Mouse (Mus musculus) spleen, postnatal 10 days (tissue): ENCODE results near the gene C8g.

Experiments
- DNase-seq, 2 experiments: peaks; one replicate each; pipeline ENCODE4 v3.0.0; 2021 to 2022; ENCODE audit warnings: low spot score in 2 of 2

Gene C8g

GRCm38 (mm10) chr2:25501593-25502486 lies at the start of gene C8g:
Gene C8g, minus strand, starts transcription at chr2:25501719.
- DNase-seq = no peak

- DNase-seq = peak in 1 of 2 experiments; percentile 48
Measured at GRCm38 (mm10) chr2:25551186-25551585, 49.7 kb upstream of the C8g start.

DNA sequence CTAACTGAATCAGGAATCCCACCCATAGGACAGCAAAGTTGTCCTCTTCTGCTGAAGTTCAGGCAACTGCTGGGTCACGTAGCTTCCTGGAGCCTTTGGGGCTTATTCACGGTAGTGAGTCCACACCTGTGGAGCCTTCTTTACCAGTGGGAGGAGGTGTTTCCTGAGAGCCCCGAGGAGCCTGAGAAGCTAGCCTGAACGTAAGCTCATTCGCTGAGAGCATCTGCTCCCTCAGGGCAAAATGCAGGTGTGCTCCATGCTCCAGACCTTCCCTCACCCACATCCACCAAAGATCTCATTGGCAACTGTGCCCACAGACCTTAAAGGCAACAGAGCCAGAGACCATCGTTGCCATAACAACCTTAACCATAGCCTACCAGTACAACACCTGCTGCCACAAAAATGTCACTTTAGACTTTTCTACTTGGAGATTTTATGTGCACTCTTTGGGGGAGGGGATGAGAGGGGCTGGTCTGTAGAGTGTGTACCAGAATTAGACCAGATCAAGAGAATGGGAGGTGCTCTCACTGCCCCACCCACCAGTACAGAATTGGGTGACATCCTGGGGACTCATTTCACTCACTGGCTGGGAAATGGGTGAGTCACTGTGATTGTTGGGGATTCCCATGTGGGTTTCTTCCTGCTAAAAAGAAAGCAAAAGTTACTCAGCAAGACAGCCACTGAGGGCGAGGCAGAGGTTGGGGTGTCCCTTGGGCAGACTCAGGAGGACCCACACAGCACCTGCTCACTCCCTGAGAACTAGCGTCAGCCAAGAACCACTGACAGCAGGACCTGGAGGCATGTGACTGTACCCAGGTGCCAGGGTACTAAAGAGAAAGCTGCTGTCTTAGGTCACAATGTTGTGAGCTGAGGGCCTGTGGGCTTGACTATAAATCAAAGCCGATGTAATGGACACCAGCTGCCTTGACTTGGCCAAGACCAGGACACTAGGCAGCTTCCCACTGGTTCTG lies 47.8 kb upstream of the C8g start:
- no peak for DNase-seq

- DNase-seq = peak; percentile 96 to 98
Measured at GRCm38 (mm10) chr2:25546811-25547491, 45.4 kb upstream of the C8g start, which contains the start of gene Traf2. Gene Traf2, minus strand, starts transcription at chr2:25546940.

DNA sequence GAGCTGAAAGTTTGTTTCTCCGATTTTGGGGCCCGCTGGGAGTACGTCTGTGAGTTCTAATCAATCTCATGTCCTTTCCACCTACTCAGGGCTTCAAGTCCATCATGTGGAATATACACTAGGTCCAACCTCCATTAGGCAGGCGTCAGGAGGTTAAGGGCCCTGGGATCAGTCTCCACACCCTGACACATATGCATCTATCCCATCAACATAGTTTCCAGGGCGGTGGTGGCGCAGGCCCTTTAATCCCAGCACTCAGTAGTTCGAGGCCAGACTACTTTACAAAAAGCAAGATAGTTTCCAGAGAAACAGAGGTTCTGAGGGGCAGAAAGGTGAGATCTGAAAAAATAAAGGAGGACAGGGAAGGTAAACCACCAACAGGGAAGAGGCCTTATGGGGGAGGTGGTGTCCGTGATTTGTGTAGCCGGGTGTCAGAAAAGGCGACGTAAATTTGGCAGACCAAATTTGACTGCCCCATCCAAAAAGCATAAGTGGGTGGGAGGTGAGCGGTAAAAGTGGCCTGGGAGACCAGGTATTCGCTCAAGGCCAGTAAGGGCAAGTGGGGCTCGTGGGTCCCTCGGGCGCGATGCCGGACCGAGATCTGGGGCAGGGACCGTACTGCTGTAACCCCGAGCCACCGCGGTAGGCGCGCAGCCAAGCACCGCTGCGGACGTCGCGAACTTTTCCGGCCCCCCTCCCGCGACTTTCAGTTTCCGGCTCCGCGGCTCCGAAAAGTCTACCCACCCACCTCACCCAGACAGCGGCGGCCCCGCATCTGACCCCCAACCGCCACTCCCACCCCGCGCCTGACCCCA lies 44.7 kb upstream of the C8g start:
- peak in 1 of 2 experiments; percentile 30 for DNase-seq

GRCm38 (mm10) chr2:25541644-25542367 lies 40.3 kb upstream of the C8g start:
- no peak for DNase-seq

DNA sequence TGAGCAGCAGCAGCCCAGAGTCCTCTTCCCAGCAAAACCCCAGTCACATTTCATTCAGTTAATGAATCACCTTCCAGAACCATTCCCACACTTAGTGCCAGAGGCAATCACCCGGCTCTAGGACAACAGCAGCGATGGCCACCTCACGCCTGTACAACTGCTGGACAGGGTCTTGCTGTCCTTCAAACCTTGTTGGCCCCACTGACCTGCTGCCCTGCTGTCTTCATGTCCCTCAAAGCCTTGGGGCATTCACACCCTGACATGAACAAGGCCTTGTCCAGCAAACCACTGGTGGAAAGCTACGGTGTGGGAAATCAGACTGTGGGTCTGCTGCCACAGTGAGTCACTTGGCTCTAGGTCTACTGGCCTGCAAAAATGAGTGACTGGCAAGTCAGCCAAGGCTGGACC lies 39.0 kb upstream of the C8g start:
- no peak for DNase-seq

- no peak for DNase-seq
Measured at GRCm38 (mm10) chr2:25536531-25536930, 35.0 kb upstream of the C8g start.

- DNase-seq = no peak
Measured at GRCm38 (mm10) chr2:25534866-25535182, 33.3 kb upstream of the C8g start.

DNA sequence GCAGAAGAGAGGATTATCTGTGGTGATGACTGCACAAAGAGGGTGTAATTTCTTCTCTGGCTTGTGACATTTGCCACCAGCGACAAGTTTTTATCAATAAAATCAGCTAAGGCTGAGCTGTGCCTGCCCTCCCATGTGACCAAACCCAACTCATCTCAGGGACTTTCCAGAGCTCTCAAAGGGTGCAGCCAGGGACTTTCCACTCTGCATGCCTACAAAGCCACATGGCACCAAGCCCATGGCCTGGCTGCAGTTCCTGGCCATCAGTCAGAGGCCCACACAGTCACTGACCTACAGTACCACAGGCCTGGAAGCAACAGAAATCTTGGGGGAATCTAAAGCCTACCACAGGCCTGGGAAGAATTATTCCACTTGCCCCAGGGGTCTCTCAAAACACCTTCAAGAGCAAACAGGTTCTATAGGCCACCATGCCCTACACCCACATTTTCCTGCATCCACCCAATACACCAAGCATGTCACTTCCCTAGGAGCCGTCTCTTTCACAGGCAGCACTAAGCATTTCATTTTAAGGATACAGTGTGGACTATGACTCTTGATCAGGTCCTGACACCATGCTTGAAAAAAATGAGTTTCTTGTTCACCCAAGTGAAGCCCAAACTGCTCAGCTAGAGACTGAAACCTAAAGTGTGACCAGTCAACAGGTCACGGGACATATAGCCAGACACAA lies 32.8 kb upstream of the C8g start:
- DNase-seq = peak in 1 of 2 experiments; percentile 64

- no peak for DNase-seq
Measured at GRCm38 (mm10) chr2:25533707-25534106, 32.2 kb upstream of the C8g start.

DNA sequence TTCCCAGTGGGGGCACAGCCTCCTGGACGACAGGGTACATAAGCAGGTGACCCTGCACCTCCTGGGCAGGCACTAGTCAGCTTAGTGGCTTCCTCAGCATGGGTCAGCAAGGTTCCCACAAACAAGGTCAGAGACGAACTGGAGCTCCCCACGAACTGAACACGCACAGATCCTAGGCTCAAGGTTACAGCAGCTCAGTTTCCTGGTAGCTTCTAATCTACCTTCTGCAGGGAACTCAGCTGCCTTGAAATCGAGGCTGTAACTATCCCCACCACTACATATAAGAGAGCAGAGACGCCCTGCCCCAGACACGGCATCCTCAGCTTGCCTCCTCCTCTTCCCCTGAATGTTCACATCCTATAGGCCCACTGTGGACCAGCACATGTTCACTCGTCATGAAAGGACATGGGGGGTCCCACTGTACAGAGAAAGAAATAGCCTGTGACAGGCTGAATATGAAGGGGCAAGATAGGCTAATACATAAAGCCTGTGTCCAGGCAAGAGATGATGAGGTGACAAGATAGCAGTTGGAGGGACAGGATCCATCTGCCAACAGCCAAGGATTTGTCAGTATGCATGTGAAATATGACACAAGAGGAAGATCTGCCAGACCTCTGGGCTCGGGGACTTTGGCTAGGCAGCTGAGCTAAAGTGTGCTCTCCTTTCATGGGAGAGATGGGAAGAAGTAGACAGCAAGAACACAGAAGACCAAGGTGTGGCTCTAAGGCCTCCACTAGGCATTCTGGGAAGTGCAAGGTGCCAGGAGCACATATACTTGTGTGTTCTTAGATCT lies 25.2 kb upstream of the C8g start:
- DNase-seq = no peak

DNA sequence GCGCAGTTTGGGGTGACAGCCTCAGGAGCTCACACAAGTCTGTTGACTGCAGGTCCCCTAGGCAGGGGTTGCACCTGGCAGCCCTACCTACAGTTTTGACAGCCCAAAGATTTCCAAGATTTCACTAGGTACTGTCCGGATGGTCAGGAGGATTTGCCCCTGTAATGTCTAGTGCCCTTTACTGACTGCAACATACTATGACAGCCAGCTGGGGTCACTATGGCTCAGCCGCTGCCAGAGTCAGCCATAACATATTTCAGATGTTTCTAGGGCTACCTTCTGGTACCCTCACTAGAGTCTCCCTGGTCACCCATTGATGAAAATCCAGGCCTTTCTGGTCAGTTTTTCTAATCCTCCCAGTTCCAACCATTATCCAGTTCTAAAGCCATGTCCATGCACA lies 8.4 kb upstream of the C8g start:
- DNase-seq = no peak

- peak in 1 of 2 experiments; percentile 40 for DNase-seq
Measured at GRCm38 (mm10) chr2:25506964-25507363, 5.4 kb upstream of the C8g start.

DNA sequence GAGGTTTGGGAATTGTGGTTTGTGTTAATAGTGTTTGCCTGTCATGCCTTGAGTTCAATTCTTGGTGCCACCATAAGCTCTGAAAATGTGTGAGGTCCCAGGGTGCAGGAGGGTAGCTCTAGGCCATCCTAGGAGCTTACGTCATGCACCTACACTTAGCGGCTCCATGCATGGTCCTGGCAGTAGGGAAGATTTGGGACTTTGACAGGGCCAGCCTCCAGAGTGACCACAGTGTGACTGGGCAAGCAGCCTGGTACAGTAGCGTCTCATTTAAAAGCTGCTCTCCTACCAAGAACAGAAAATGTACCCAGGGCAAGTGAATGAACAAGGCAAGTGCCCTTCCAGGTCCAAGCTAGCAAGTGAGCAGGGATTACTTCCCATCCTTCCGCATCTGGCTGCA lies 4.3 kb upstream of the C8g start:
- no peak for DNase-seq

- no peak for DNase-seq
Measured at GRCm38 (mm10) chr2:25505000-25505399, 3.5 kb upstream of the C8g start.

- DNase-seq = no peak
Measured at GRCm38 (mm10) chr2:25504538-25504937, 3.0 kb upstream of the C8g start.

DNA sequence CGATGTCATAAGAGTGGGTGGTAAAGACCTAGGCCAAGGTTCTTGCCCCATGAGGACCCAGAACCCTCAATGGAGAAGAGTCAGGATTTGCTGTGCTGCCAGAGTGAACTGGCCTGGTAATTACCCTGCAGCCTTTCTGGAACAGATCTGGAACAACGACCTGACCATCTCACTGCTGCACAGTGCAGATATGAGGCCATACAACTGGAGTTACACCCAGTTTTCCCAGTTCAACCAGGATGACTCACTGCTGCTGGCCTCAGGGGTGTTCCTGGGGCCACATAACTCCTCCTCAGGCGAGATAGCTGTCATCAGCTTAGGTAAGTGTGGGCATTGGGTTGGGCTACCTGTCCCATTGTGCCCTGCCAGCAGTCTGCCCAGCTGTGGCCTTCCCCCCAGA lies 1.2 kb upstream of the C8g start:
- no peak for DNase-seq
